Mouse (Mus musculus): ENCODE results near the gene Rock2. TPM values are rescaled to one million over a fixed set of nuclear protein-coding genes. Genes with fewer than 3 reads are reported as not detected.

The Rock2 gene
- polyA plus RNA-seq, 1 experiment = 24.1 TPM

DNA sequence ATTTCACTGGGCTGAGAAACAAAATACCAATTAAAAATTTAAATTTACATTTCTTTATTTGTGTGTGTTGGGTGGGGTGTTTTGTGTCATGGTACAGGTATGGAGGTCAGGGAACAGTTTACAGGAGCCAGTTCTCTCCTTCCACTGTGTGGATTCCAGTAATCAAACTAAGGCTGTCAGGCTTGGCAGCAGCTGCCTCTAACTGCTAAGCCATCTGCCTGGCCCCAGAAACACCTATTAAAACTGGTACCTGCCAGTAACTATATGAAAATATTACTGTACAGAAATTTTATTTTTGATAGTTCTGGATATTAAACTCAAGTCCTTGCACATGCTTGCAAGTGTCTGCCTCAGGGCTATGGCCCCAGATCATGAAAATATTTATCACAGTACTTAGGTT, 4.1 kb downstream of the Rock2 start:
- H3K4me1 ChIP-seq (ENCODE audit: control insufficient read depth, insufficient read depth, low read length) = peaks cover 2% of the 10 kb centered on the region
- H3K4me3 ChIP-seq (replicated peaks; ENCODE audit: control insufficient read depth, low read depth, low read length) = no peak overlapping the region
- no peak overlapping the region for H3K27ac ChIP-seq (ENCODE audit: control insufficient read depth, insufficient read depth, low read depth, low read length, poor library complexity)
- TF ChIP-seq POLR2A (IDR thresholded peaks at IDR 0.05; ENCODE audit: borderline replicate concordance, control insufficient read depth, low read depth, low read length) = no peak
- no peak for TF ChIP-seq CTCF (IDR thresholded peaks at IDR 0.05; ENCODE audit: control insufficient read depth, insufficient read depth, low read length)

DNA sequence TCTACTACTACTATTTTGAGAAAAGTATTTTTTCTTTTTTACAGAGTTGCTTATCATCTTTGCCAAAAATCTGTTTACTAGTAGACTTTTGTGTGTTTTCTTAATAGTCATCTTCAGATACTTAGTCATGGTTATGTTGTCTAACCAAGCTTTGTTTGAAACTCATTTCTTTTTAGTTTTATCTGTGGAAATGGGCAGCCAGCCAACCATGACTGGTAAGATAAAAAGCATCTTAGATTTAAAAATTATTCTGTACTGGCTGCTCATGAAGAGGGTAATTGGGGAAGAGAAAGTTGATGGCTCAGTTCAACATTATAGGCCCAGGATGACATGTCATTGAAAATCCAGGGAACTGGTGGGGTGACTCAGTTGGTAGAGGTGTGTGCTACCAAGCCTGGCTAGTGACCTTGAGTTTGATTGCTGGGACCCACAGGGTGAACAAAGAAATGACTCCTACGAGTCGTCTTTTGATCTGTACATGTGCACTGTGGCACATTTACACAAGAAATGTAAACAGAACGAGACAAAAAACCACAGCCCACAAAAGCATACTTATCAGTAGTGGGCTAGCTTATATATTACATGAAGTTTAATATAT, 6.0 kb downstream of the Rock2 start:
- no peak overlapping the region for H3K4me3 ChIP-seq (replicated peaks; ENCODE audit: control insufficient read depth, low read depth, low read length)
- H3K4me1 ChIP-seq (ENCODE audit: control insufficient read depth, insufficient read depth, low read length) = peaks cover 3% of the 10 kb centered on the region
- WGBS = 9% methylated on average over 3 of the region's 3 CpGs
- no peak overlapping the region for H3K27ac ChIP-seq (ENCODE audit: control insufficient read depth, insufficient read depth, low read depth, low read length, poor library complexity)
- TF ChIP-seq CTCF (IDR thresholded peaks at IDR 0.05; ENCODE audit: control insufficient read depth, insufficient read depth, low read length) (no peak), POLR2A (IDR thresholded peaks at IDR 0.05; ENCODE audit: borderline replicate concordance, control insufficient read depth, low read depth, low read length) (no peak)

DNA sequence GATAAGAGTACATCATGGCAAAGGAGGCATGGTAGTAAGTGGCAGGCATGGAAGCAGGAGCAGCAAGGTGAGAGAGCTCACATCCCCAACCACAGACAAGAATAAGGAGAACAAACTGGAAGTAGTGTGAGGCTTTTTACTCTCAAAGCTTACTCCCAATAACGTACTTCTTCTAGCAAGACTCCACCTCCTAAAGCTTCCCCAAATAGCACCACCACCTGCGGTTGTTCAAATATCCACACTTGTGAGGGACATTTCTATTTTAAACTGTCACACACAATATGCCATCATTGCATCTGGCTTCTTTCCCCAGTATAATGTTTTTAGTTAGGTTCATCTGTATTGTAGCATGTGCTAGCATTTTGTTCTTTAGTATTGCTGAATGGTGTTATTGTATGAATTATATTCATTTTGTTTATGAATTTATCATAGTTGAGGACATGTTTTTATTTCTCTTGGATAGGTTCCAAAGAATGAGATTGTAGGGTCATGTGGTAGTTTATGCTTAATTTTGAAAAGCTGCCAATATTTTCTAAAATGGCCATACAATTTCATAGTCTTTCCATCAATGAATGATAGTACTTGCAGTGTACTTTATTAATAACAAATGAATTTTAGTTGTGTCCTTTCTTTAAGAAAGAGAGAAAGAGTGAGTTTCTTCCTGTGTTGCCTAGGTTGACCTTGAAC, 9.4 kb downstream of the Rock2 start:
- 24% methylated on average over 2 of the region's 2 CpGs for WGBS
- H3K4me3 ChIP-seq (replicated peaks; ENCODE audit: control insufficient read depth, low read depth, low read length) = no peak overlapping the region
- no peak overlapping the region for H3K27ac ChIP-seq (ENCODE audit: control insufficient read depth, insufficient read depth, low read depth, low read length, poor library complexity)
- H3K4me1 ChIP-seq (ENCODE audit: control insufficient read depth, insufficient read depth, low read length) = peaks cover 1% of the 10 kb centered on the region; the same call in 1 of the 2 replicates
- TF ChIP-seq CTCF (IDR thresholded peaks at IDR 0.05; ENCODE audit: control insufficient read depth, insufficient read depth, low read length) (no peak), POLR2A (IDR thresholded peaks at IDR 0.05; ENCODE audit: borderline replicate concordance, control insufficient read depth, low read depth, low read length) (no peak)

DNA sequence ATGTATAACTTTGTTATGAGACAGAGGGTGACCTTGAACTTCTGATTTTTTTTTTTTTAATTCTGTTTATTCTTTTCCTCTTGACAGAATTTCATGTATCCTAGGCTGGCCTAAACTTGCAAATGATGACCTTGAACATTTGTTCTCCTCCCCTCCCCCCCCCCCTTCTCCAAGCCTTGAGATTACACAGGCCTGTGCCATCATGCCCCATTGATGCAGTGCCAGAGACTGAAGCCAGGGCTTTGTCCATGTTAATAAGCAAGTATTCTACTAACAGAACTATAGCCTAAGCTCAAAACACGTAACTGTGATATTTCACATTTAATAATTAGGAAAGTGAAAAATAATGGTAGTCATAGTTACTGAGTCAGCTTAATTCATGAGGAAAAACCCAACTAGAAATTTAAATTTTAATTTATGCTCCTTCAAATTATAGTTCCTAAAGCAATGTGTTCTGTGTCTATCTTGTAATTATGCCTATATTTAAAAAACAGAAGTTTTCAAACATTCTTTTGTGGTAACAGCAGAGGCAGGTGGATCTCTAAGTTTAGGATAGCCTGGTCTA, 12.7 kb downstream of the Rock2 start:
- 89% methylated on average over 1 of the region's 1 CpGs for WGBS
- no peak for TF ChIP-seq CTCF (IDR thresholded peaks at IDR 0.05; ENCODE audit: control insufficient read depth, insufficient read depth, low read length)
- TF ChIP-seq POLR2A (IDR thresholded peaks at IDR 0.05; ENCODE audit: borderline replicate concordance, control insufficient read depth, low read depth, low read length) = no peak
- Histone ChIP-seq H3K4me3 (replicated peaks; ENCODE audit: control insufficient read depth, low read depth, low read length) (no peak overlapping the region), H3K4me1 (ENCODE audit: control insufficient read depth, insufficient read depth, low read length) (peaks cover 1% of the 10 kb centered on the region; the same call in 1 of the 2 replicates), H3K27ac (ENCODE audit: control insufficient read depth, insufficient read depth, low read depth, low read length, poor library complexity) (no peak overlapping the region)

DNA sequence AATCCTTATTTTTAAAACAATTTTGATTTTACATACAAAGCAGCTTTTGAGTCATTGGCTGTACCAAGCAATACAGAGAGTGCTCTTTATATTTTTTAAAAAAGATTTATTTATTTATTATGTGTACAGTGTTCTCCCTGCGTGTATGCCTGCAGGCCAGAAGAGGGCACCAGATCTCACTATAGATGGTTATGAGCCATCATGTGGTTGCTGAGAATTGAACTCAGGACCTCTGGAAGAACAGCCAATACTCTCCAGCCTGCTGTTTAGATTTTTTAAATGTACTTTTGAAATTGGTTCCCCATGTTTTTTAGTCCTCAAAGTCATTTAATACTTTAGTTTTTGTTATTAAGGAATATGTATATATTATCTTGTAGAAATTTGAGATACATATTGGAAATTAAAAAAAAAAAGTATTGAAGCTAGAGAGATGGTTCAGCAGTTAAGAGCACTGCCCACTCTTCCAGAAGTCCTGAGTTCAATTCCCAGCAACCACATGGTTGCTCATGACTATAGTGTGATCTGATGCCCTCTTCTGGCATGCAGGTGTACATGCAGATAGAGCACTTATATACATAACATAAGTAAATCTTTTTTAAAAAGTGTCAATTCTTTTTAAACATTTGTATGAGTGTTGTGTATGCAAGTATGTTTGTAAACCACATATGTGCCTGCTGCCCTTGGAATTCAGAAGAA, 13.4 kb downstream of the Rock2 start:
- Histone ChIP-seq H3K4me1 (ENCODE audit: control insufficient read depth, insufficient read depth, low read length) (peaks cover 1% of the 10 kb centered on the region; the same call in 1 of the 2 replicates), H3K4me3 (replicated peaks; ENCODE audit: control insufficient read depth, low read depth, low read length) (no peak overlapping the region), H3K27ac (ENCODE audit: control insufficient read depth, insufficient read depth, low read depth, low read length, poor library complexity) (no peak overlapping the region)
- WGBS = 90% methylated on average over 1 of the region's 1 CpGs
- TF ChIP-seq POLR2A (IDR thresholded peaks at IDR 0.05; ENCODE audit: borderline replicate concordance, control insufficient read depth, low read depth, low read length) (no peak), CTCF (IDR thresholded peaks at IDR 0.05; ENCODE audit: control insufficient read depth, insufficient read depth, low read length) (no peak)

DNA sequence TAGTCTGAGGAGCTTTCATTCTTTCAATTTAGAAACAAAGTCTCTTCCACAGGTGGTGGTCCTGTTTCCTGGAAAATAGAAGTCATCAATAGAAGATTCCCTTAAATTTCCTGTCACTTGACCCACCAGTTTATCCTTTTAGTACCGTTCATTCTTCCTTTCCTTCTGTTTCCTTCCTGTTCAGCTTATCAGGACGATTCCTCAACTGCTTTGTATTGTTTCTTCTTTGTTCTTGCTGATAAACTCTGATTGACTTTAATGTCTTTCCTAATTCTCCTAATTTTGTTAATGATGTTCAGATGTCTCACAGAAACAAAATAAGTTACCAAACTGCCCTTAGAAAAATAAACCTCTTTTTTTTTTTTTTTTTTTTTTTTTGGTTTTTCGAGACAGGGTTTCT, 16.8 kb downstream of the Rock2 start:
- 10% methylated on average over 2 of the region's 3 CpGs for WGBS
- Histone ChIP-seq H3K27ac (ENCODE audit: control insufficient read depth, insufficient read depth, low read depth, low read length, poor library complexity) (no peak overlapping the region), H3K4me1 (ENCODE audit: control insufficient read depth, insufficient read depth, low read length) (no peaks in the 10 kb centered on the region), H3K4me3 (replicated peaks; ENCODE audit: control insufficient read depth, low read depth, low read length) (no peak overlapping the region)
- no peak for TF ChIP-seq CTCF (IDR thresholded peaks at IDR 0.05; ENCODE audit: control insufficient read depth, insufficient read depth, low read length)
- no peak for TF ChIP-seq POLR2A (IDR thresholded peaks at IDR 0.05; ENCODE audit: borderline replicate concordance, control insufficient read depth, low read depth, low read length)

DNA sequence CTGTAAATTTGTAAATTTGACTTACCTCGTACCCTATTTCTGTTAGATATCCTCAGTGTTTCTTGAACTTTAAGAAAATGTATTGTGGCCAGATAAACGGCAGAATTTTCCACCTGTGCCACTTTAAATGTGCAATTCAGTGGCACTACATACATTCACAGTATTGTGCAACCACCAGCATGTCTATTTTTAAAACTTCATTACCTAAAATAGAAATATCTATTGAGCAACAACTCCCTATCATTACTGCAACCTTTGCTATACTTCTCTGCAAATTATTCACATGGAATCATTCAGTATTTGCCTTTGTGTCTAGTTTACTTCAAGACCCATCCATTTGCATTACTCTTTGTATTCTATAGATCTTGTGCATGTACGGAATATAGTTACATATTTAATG, 17.9 kb downstream of the Rock2 start:
- Histone ChIP-seq H3K4me1 (ENCODE audit: control insufficient read depth, insufficient read depth, low read length) (no peaks in the 10 kb centered on the region), H3K4me3 (replicated peaks; ENCODE audit: control insufficient read depth, low read depth, low read length) (no peak overlapping the region), H3K27ac (ENCODE audit: control insufficient read depth, insufficient read depth, low read depth, low read length, poor library complexity) (no peak overlapping the region)
- WGBS = 50% methylated on average over 3 of the region's 3 CpGs
- TF ChIP-seq POLR2A (IDR thresholded peaks at IDR 0.05; ENCODE audit: borderline replicate concordance, control insufficient read depth, low read depth, low read length) (no peak), CTCF (IDR thresholded peaks at IDR 0.05; ENCODE audit: control insufficient read depth, insufficient read depth, low read length) (no peak)

DNA sequence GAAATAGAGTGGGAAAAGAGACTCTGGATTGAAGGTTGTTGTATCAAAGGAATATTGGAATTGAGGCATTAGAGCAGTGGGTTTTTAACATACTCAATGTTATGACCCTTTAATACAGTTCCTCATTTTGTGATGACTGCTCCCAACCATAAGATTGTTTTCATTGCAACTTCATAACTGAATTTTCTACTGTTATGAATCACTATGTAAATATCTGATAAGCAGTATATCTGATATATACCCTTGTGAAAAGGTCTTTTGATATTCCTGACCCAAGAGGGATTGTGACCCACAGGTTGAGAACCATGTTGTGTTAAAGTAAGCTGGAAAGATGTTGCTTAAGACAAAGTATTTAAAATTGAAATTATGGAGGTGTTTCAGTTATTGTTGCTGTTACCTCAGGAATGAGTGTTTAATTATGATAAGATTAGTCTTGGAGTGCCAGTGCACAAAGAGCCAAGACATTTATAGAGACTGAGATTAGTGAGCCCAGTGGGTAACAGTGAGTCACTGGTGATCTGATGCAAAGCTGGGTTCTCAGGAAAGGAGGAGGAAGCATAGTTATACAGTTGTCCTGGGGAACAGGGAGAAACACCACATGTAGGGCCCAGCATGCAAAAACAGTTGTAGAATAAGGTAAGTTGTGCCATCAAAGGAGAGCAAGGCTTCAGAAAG, 25.6 kb downstream of the Rock2 start:
- no peaks in the 10 kb centered on the region; the same call in 1 of the 2 replicates for H3K4me1 ChIP-seq (ENCODE audit: control insufficient read depth, insufficient read depth, low read length)
- no peak overlapping the region for H3K4me3 ChIP-seq (replicated peaks; ENCODE audit: control insufficient read depth, low read depth, low read length)
- no peak for TF ChIP-seq POLR2A (IDR thresholded peaks at IDR 0.05; ENCODE audit: borderline replicate concordance, control insufficient read depth, low read depth, low read length)
- no peak for TF ChIP-seq CTCF (IDR thresholded peaks at IDR 0.05; ENCODE audit: control insufficient read depth, insufficient read depth, low read length)
- H3K27ac ChIP-seq (ENCODE audit: control insufficient read depth, insufficient read depth, low read depth, low read length, poor library complexity) = no peak overlapping the region

Measured in bone marrow, adult 2 months (tissue).